Mouse (Mus musculus): ENCODE measurements at regions not wholly inside any gene's neighbourhood (a gene's known extent, or its start where the extent isn't known, plus 50 kb on each side); places are given as distances from the start of the nearest gene placed in this dataset.

DNA sequence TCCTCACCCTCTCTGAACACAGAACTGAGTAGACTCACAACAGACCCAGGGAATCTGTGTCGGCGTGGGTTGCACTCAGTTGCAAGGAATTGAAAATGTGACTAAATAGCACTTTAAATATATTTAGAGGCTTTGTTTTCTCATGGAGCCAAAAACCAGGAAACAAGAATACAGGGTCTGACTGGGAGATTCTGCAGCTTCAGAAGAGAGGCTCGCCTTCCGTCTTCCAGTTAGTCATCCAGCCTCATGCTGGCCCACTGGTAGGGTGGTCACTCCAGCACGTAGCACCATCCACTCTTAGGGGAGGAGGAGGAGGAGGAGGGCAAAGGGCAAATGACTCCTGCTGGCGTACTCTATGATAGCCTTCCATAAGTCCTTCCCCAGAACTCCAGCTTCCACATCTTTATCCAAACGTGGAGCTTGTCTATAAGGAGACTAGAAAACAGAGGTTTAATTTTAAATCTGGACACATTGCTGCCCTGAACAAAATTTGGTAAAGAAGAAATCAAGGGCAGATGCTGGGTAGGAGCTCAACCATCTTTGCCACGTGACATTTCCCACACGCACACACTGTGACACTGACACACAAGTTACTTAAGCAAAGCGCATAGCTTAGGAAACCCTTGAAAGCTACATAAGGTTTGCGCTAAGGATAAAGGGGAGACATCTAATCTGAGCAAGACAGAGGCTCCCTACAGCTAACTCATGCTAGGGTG, 60.8 kb downstream of the Mis18a start:
- no peak overlapping the region for H3K4me2 ChIP-seq (replicated peaks; ENCODE audit: low read depth, low read length)
- no peak overlapping the region for H3K9ac ChIP-seq (ENCODE audit: low read depth, low read length)
- H3K9me3 ChIP-seq (ENCODE audit: control insufficient read depth, low read length): no peaks in the 10 kb centered on the region
- H3K4me3 ChIP-seq (ENCODE audit: low read depth, low read length): no peak overlapping the region
- no peak overlapping the region for H3K27ac ChIP-seq (ENCODE audit: low read depth, low read length)
- ATAC-seq (ENCODE audit: low FRiP score) (no peak), DNase-seq (ENCODE audit: low spot score) (no peak)
- no peaks in the 10 kb centered on the region for H3K4me1 ChIP-seq (replicated peaks; ENCODE audit: control insufficient read depth, insufficient read depth, low read length)
- H3K27me3 ChIP-seq (ENCODE audit: control insufficient read depth, insufficient read depth, low read length): no peaks in the 10 kb centered on the region
- 89% methylated on average over 11 of the region's 11 CpGs for WGBS
- H3K36me3 ChIP-seq (ENCODE audit: control insufficient read depth, insufficient read depth, low read length): no peaks in the 10 kb centered on the region

DNA sequence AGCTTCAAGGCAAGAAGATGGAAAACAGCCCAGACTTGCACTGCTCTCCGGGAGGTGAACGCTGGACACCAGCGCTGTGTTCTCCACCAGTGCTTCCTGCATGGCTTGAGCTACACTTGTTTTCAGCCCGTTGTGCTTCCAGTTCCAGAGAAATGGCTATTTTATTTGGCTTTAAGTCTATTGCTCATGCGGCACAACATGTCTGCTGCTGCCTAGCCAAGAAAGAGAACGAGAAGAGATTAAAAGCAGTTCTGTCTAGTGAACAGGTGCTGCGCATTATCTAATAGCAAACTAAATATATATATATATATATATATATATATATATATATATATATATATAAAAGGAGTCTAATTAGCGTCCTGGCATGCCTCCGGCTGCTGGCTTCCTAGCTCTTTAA, 63.1 kb downstream of the Mis18a start:
- Histone ChIP-seq H3K9ac (ENCODE audit: low read depth, low read length) (no peak overlapping the region), H3K4me1 (replicated peaks; ENCODE audit: control insufficient read depth, insufficient read depth, low read length) (no peaks in the 10 kb centered on the region), H3K4me2 (replicated peaks; ENCODE audit: low read depth, low read length) (no peak overlapping the region), H3K27ac (ENCODE audit: low read depth, low read length) (no peak overlapping the region), H3K36me3 (ENCODE audit: control insufficient read depth, insufficient read depth, low read length) (no peaks in the 10 kb centered on the region), H3K27me3 (ENCODE audit: control insufficient read depth, insufficient read depth, low read length) (no peaks in the 10 kb centered on the region), H3K4me3 (ENCODE audit: low read depth, low read length) (no peak overlapping the region), H3K9me3 (ENCODE audit: control insufficient read depth, low read length) (no peaks in the 10 kb centered on the region)
- no peak for DNase-seq (ENCODE audit: low spot score)
- no peak for ATAC-seq (ENCODE audit: low FRiP score)
- 83% methylated on average over 9 of the region's 9 CpGs for WGBS

DNA sequence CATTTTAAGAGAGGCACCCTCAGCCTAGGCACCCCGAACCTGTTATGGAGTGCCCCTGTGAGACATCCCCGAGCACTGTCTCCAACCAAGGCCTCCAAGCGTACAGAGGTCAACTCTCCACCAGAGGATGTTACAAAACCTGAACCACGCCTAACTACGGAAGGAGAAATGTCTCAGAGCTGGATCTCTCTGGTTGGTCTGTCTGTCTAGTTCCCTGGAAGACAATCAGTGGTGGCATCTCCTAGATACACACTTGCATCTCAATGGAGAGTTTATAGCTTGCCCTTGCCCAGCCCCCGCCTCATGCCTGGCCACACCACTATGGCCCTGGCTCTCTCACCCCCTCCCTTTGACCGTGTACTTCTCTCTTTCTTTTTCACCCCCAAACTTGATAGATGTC, 69.2 kb downstream of the Mis18a start:
- Histone ChIP-seq H3K9ac (ENCODE audit: low read depth, low read length) (no peak overlapping the region), H3K36me3 (ENCODE audit: control insufficient read depth, insufficient read depth, low read length) (no peaks in the 10 kb centered on the region), H3K4me2 (replicated peaks; ENCODE audit: low read depth, low read length) (no peak overlapping the region), H3K4me3 (ENCODE audit: low read depth, low read length) (no peak overlapping the region), H3K9me3 (ENCODE audit: control insufficient read depth, low read length) (no peaks in the 10 kb centered on the region), H3K4me1 (replicated peaks; ENCODE audit: control insufficient read depth, insufficient read depth, low read length) (no peaks in the 10 kb centered on the region), H3K27me3 (ENCODE audit: control insufficient read depth, insufficient read depth, low read length) (no peaks in the 10 kb centered on the region; the same call in 1 of the 2 replicates), H3K27ac (ENCODE audit: low read depth, low read length) (no peak overlapping the region)
- 90% methylated on average over 7 of the region's 7 CpGs for WGBS
- no peak for ATAC-seq (ENCODE audit: low FRiP score)
- no peak for DNase-seq (ENCODE audit: low spot score)

DNA sequence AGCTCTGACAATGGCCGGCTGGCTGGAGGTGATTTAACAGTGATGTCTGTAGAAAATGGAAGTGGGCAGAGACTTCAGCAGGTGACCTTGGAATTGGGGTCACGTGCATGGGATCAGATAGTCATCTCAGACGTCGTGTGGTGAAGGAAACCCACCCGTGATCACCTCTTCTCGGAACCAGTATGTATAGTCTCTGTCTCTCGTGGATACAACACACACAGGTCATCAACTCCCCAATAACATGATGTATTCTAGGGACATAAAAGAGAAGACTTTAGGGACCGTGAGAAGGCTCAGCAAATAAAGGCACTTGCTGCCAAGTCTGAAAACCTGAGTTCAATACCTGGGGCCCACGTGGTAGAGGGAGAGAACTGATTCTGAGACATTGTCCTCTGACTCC, 70.2 kb downstream of the Mis18a start:
- Histone ChIP-seq H3K27ac (ENCODE audit: low read depth, low read length) (0 out of 2 replicates have a peak overlapping the region, but pooled peaks have one; percentile 31), H3K36me3 (ENCODE audit: control insufficient read depth, insufficient read depth, low read length) (no peaks in the 10 kb centered on the region), H3K27me3 (ENCODE audit: control insufficient read depth, insufficient read depth, low read length) (no peaks in the 10 kb centered on the region; the same call in 1 of the 2 replicates), H3K9ac (ENCODE audit: low read depth, low read length) (no peak overlapping the region), H3K9me3 (ENCODE audit: control insufficient read depth, low read length) (no peaks in the 10 kb centered on the region), H3K4me1 (replicated peaks; ENCODE audit: control insufficient read depth, insufficient read depth, low read length) (no peaks in the 10 kb centered on the region), H3K4me3 (ENCODE audit: low read depth, low read length) (no peak overlapping the region), H3K4me2 (replicated peaks; ENCODE audit: low read depth, low read length) (no peak overlapping the region)
- DNase-seq (ENCODE audit: low spot score) (no peak), ATAC-seq (ENCODE audit: low FRiP score) (peak; percentile 55)
- 47% methylated on average over 9 of the region's 9 CpGs for WGBS

DNA sequence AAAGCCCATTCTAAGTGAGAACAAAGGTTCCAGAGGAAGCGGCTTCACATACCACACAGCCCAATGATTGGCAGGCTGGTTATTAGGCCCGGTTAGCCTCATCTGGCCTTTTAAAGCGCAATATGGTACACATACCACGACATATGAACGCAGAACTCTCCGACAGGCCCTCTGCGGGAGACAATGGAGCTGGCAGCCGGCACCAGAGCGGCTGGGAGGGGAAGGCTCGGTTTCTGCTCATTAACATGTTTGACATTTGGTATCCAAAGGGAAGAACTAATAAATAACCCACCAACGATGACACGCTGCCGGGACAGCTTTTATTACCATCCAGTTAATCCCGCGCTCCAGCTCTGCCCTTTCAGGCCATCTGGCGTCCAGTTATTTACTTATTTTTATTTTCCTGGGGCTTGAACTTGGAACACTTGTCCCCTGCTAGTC, 70.6 kb downstream of the Mis18a start:
- Histone ChIP-seq H3K36me3 (ENCODE audit: control insufficient read depth, insufficient read depth, low read length) (no peaks in the 10 kb centered on the region), H3K4me3 (ENCODE audit: low read depth, low read length) (no peak overlapping the region), H3K4me1 (replicated peaks; ENCODE audit: control insufficient read depth, insufficient read depth, low read length) (no peaks in the 10 kb centered on the region), H3K27ac (ENCODE audit: low read depth, low read length) (peak overlapping the region; percentile 31; the same call in 1 of the 2 replicates), H3K9me3 (ENCODE audit: control insufficient read depth, low read length) (no peaks in the 10 kb centered on the region), H3K4me2 (replicated peaks; ENCODE audit: low read depth, low read length) (no peak overlapping the region), H3K9ac (ENCODE audit: low read depth, low read length) (no peak overlapping the region), H3K27me3 (ENCODE audit: control insufficient read depth, insufficient read depth, low read length) (no peaks in the 10 kb centered on the region; the same call in 1 of the 2 replicates)
- DNase-seq (ENCODE audit: low spot score) (peak; percentile 76), ATAC-seq (ENCODE audit: low FRiP score) (peak; percentile 91)
- WGBS: 13% methylated on average over 16 of the region's 16 CpGs

DNA sequence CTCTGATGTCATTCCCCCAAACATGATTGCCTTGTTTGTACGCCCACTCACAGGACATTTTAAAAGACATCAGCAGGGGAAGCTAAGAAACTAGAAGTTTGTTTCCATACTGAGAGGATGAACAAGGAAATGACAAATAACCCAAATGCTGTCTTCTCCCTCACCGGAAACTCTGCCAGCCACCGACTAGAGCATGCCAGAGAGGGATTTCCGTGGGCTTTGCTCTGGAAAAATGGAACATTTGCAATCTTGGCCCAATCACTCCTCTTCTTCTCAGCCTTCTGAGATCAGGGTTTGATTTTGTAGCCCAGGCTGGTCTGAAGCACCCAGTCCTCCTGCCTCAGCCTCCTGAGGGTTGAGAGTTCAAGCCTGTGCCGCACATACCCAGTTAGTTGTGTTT, 72.4 kb downstream of the Mis18a start:
- 96% methylated on average over 5 of the region's 5 CpGs for WGBS
- ATAC-seq (ENCODE audit: low FRiP score) (no peak), DNase-seq (ENCODE audit: low spot score) (no peak)
- H3K4me3 ChIP-seq (ENCODE audit: low read depth, low read length): no peak overlapping the region
- H3K9me3 ChIP-seq (ENCODE audit: control insufficient read depth, low read length): no peaks in the 10 kb centered on the region
- no peaks in the 10 kb centered on the region; the same call in 1 of the 2 replicates for H3K27me3 ChIP-seq (ENCODE audit: control insufficient read depth, insufficient read depth, low read length)
- no peaks in the 10 kb centered on the region for H3K36me3 ChIP-seq (ENCODE audit: control insufficient read depth, insufficient read depth, low read length)
- H3K27ac ChIP-seq (ENCODE audit: low read depth, low read length): no peak overlapping the region
- H3K4me2 ChIP-seq (replicated peaks; ENCODE audit: low read depth, low read length): no peak overlapping the region
- H3K9ac ChIP-seq (ENCODE audit: low read depth, low read length): no peak overlapping the region
- H3K4me1 ChIP-seq (replicated peaks; ENCODE audit: control insufficient read depth, insufficient read depth, low read length): no peaks in the 10 kb centered on the region

DNA sequence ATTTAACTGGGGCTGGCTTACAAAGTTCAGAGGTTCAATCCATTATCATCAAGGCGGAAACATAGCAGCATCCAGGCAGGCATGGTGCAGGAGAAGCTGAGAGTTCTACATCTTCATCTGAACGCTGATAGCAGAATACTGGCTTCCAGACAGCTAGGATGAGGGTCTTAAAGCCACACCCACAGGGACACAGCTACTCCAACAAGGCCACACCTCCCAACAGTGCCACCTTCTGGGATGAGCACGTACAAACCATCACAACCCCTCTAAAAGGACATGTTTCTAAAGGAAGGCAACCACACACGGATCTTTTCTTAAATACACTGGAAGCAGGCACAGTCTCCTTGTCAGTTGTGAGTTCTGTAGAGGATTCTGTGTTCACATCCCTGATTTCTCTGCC, 74.4 kb downstream of the Mis18a start:
- no peak overlapping the region for H3K4me2 ChIP-seq (replicated peaks; ENCODE audit: low read depth, low read length)
- WGBS: 68% methylated on average over 4 of the region's 4 CpGs

DNA sequence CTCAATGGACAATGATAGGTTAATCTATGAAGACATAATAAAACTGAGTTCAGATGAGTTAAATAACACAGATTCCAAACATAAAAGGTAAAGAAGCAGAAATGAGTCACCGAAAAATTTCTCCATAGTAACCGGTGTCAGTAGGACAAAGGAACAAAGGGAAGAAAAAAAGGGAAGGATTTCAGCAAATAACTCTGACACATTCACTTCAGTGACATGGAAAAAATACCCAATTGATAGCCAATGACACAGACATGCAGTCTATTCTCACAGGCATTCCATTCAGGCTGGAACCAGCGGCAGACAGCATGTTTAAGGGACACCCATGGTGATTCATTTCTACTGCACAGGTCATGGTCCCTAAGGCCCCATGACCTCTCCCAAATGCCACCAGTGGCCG, 79.0 kb downstream of the Mis18a start:
- Histone ChIP-seq H3K36me3 (ENCODE audit: control insufficient read depth, insufficient read depth, low read length) (no peaks in the 10 kb centered on the region), H3K9me3 (ENCODE audit: control insufficient read depth, low read length) (no peaks in the 10 kb centered on the region), H3K4me3 (ENCODE audit: low read depth, low read length) (no peak overlapping the region), H3K4me1 (replicated peaks; ENCODE audit: control insufficient read depth, insufficient read depth, low read length) (no peaks in the 10 kb centered on the region), H3K27ac (ENCODE audit: low read depth, low read length) (no peak overlapping the region), H3K9ac (ENCODE audit: low read depth, low read length) (no peak overlapping the region), H3K27me3 (ENCODE audit: control insufficient read depth, insufficient read depth, low read length) (no peaks in the 10 kb centered on the region; the same call in 1 of the 2 replicates), H3K4me2 (replicated peaks; ENCODE audit: low read depth, low read length) (no peak overlapping the region)
- DNase-seq (ENCODE audit: low spot score) (no peak), ATAC-seq (ENCODE audit: low FRiP score) (no peak)
- 34% methylated on average over 4 of the region's 4 CpGs for WGBS

More for the DNA sequence above, 74.4 kb downstream of the Mis18a start:
- Histone ChIP-seq H3K27ac (ENCODE audit: low read depth, low read length) (no peak overlapping the region), H3K9ac (ENCODE audit: low read depth, low read length) (no peak overlapping the region), H3K9me3 (ENCODE audit: control insufficient read depth, low read length) (no peaks in the 10 kb centered on the region), H3K4me1 (replicated peaks; ENCODE audit: control insufficient read depth, insufficient read depth, low read length) (no peaks in the 10 kb centered on the region), H3K27me3 (ENCODE audit: control insufficient read depth, insufficient read depth, low read length) (no peaks in the 10 kb centered on the region; the same call in 1 of the 2 replicates), H3K4me3 (ENCODE audit: low read depth, low read length) (no peak overlapping the region), H3K36me3 (ENCODE audit: control insufficient read depth, insufficient read depth, low read length) (no peaks in the 10 kb centered on the region)
- ATAC-seq (ENCODE audit: low FRiP score) (no peak), DNase-seq (ENCODE audit: low spot score) (no peak)

DNA sequence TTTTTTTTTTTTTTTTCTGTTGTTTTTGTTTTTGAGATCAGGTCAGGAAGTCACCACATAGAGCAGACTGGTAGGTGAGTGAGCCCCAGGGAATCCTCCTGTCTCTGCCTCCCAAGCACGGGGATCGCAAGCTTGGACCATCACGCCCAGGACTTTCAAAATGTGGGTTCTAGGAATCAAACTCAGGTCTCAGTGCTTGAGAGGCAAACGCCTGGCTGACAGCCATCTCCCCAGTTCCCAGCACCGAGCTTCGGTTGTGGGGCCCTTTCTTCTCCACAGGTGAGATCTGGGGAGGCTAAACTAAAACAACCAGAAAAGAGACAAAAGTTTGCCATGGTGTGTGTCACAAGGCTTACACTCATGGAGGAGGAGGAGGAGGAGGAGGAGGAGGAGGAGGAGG, 84.5 kb downstream of the Mis18a start:
- Histone ChIP-seq H3K9ac (ENCODE audit: low read depth, low read length) (no peak overlapping the region), H3K36me3 (ENCODE audit: control insufficient read depth, insufficient read depth, low read length) (no peaks in the 10 kb centered on the region), H3K9me3 (ENCODE audit: control insufficient read depth, low read length) (no peaks in the 10 kb centered on the region), H3K27ac (ENCODE audit: low read depth, low read length) (no peak overlapping the region), H3K4me1 (replicated peaks; ENCODE audit: control insufficient read depth, insufficient read depth, low read length) (no peaks in the 10 kb centered on the region), H3K4me3 (ENCODE audit: low read depth, low read length) (no peak overlapping the region), H3K4me2 (replicated peaks; ENCODE audit: low read depth, low read length) (no peak overlapping the region), H3K27me3 (ENCODE audit: control insufficient read depth, insufficient read depth, low read length) (no peaks in the 10 kb centered on the region; the same call in 1 of the 2 replicates)
- 95% methylated on average over 6 of the region's 6 CpGs for WGBS
- DNase-seq (ENCODE audit: low spot score): no peak
- ATAC-seq (ENCODE audit: low FRiP score): no peak

Measured in hindbrain, embryonic 11.5 days (tissue).